Mouse (Mus musculus): ENCODE results near the gene Atf5.

DNA sequence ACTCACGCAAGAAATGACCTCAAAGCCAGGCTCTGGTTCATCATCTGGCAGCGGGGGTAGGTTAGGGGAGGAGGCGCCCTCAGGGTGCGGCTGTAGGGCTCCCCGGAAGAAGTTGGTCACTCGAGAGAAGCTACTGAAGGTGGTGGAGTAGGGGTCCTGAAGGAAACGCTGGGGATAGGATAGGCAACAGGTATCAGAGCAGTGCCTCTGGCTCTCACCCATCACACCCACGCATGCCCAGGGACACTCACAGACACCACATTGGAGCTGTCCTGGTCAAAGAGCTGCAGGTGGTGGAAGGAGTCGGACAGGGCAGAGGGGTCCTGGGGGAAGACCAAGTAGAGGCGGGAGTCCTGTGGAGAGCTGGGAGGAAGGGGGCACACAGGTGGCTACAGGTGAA is 28.5 kb upstream of the Atf5 start:
- no peak for TF ChIP-seq HCFC1 (IDR thresholded peaks at IDR 0.05; ENCODE audit: borderline replicate concordance, insufficient read depth, low read length)
- TF ChIP-seq MAFK (IDR thresholded peaks at IDR 0.05; ENCODE audit: insufficient read depth, low read depth, low read length): no peak
- no peak for TF ChIP-seq ZNF384 (IDR thresholded peaks at IDR 0.05; ENCODE audit: low read depth, low read length)
- no peak for TF ChIP-seq ZC3H11A (IDR thresholded peaks at IDR 0.05; ENCODE audit: borderline replicate concordance, low read depth, low read length)

All from ES-E14 (cell line).